Mouse (Mus musculus) embryo, embryonic 11 days (tissue): ENCODE measurements at regions not wholly inside any gene's neighbourhood (a gene's known extent, or its start where the extent isn't known, plus 50 kb on each side); places are given as distances from the start of the nearest gene placed in this dataset.

Source experiments
- DNase-seq: peaks from one replicate; pipeline ENCODE4 v3.0.0-alpha.2; 2015

- DNase-seq = no peak
Observed at GRCm38 (mm10) chr3:47348451-47348850, 900.4 kb upstream of the Pabpc4l start.

GRCm38 (mm10) chr3:47316356-47317028, 868.5 kb upstream of the Pabpc4l start:
- DNase-seq = no peak

GRCm38 (mm10) chr3:47281783-47282182, 833.8 kb upstream of the Pabpc4l start:
- peak; percentile 4 for DNase-seq

- DNase-seq = no peak
Observed at GRCm38 (mm10) chr3:47280270-47280669, 832.3 kb upstream of the Pabpc4l start.

- no peak for DNase-seq
Observed at GRCm38 (mm10) chr3:47241030-47241429, 793.0 kb upstream of the Pabpc4l start.

GRCm38 (mm10) chr3:47230234-47230633, 782.2 kb upstream of the Pabpc4l start:
- DNase-seq = no peak

- no peak for DNase-seq
Observed at GRCm38 (mm10) chr3:47218587-47218986, 770.6 kb upstream of the Pabpc4l start.

- no peak for DNase-seq
Observed at GRCm38 (mm10) chr3:47213141-47213540, 765.1 kb upstream of the Pabpc4l start.

GRCm38 (mm10) chr3:47197584-47197983, 749.6 kb upstream of the Pabpc4l start:
- no peak for DNase-seq

- DNase-seq = no peak
Observed at GRCm38 (mm10) chr3:47184226-47184625, 736.2 kb upstream of the Pabpc4l start.

GRCm38 (mm10) chr3:47182762-47183161, 734.7 kb upstream of the Pabpc4l start:
- DNase-seq = no peak

- no peak for DNase-seq
Observed at GRCm38 (mm10) chr3:47180377-47180776, 732.4 kb upstream of the Pabpc4l start.
